Mouse (Mus musculus): Measurements from ENCODE around the gene Acrbp.
"Not testable (repeated sequence)": the region's sequence is repeated elsewhere in the genome, so short reads cannot be mapped to it uniquely, and the experiment has no call there.

The Acrbp gene

GRCm38 (mm10) chr6:125049678-125050077 is at the start of gene Acrbp:
Gene Acrbp, plus strand, starts transcription at chr6:125049689.
- no peak for DNase-seq (ENCODE audit: low spot score)

GRCm38 (mm10) chr6:125003706-125004105 is 45.8 kb upstream of the Acrbp start:
- DNase-seq (ENCODE audit: low spot score): no peak

- no peak for DNase-seq (ENCODE audit: low spot score)
Observed at GRCm38 (mm10) chr6:125005086-125005485, 44.4 kb upstream of the Acrbp start.

- no peak for DNase-seq (ENCODE audit: low spot score)
Observed at GRCm38 (mm10) chr6:125008060-125008459, 41.4 kb upstream of the Acrbp start.

GRCm38 (mm10) chr6:125008586-125009128 is 40.8 kb upstream of the Acrbp start:
- DNase-seq (ENCODE audit: low spot score): peak; percentile 99

GRCm38 (mm10) chr6:125009129-125009180 is 40.5 kb upstream of the Acrbp start, which contains the start of gene Zfp384:
Gene Zfp384, plus strand, starts transcription at chr6:125009145.
- DNase-seq (ENCODE audit: low spot score): no peak

GRCm38 (mm10) chr6:125009181-125010073 is 40.1 kb upstream of the Acrbp start:
- peak; percentile 76 for DNase-seq (ENCODE audit: low spot score)

- DNase-seq (ENCODE audit: low spot score): no peak
Observed at GRCm38 (mm10) chr6:125017682-125018081, 31.8 kb upstream of the Acrbp start.

- DNase-seq (ENCODE audit: low spot score): not testable (repeated sequence)
Observed at GRCm38 (mm10) chr6:125030532-125030931, 19.0 kb upstream of the Acrbp start.

GRCm38 (mm10) chr6:125031604-125032003 is 17.9 kb upstream of the Acrbp start:
- no peak for DNase-seq (ENCODE audit: low spot score)

GRCm38 (mm10) chr6:125038666-125039065 is 10.8 kb upstream of the Acrbp start:
- DNase-seq (ENCODE audit: low spot score): no peak

- DNase-seq (ENCODE audit: low spot score): peak; percentile 29
Observed at GRCm38 (mm10) chr6:125039131-125039530, 10.4 kb upstream of the Acrbp start.

- peak; percentile 94 for DNase-seq (ENCODE audit: low spot score)
Observed at GRCm38 (mm10) chr6:125039533-125040153, 9.8 kb upstream of the Acrbp start, which contains the start of gene Ing4. Gene Ing4, plus strand, starts transcription at chr6:125039760.

GRCm38 (mm10) chr6:125040221-125040620 is 9.3 kb upstream of the Acrbp start:
- no peak for DNase-seq (ENCODE audit: low spot score)

GRCm38 (mm10) chr6:125041047-125041446 is 8.4 kb upstream of the Acrbp start:
- DNase-seq (ENCODE audit: low spot score): no peak

GRCm38 (mm10) chr6:125042081-125042480 is 7.4 kb upstream of the Acrbp start:
- no peak for DNase-seq (ENCODE audit: low spot score)

GRCm38 (mm10) chr6:125046691-125047090 is 2.8 kb upstream of the Acrbp start:
- peak; percentile 77 for DNase-seq (ENCODE audit: low spot score)

GRCm38 (mm10) chr6:125051237-125051636 is 1.7 kb downstream of the Acrbp start:
- DNase-seq (ENCODE audit: low spot score): no peak

- no peak for DNase-seq (ENCODE audit: low spot score)
Observed at GRCm38 (mm10) chr6:125061493-125061892, 12.0 kb downstream of the Acrbp start.

GRCm38 (mm10) chr6:125062511-125062910 is 13.0 kb downstream of the Acrbp start:
- DNase-seq (ENCODE audit: low spot score): no peak

- DNase-seq (ENCODE audit: low spot score): no peak
Observed at GRCm38 (mm10) chr6:125063906-125064305, 14.4 kb downstream of the Acrbp start.

- not testable (repeated sequence) for DNase-seq (ENCODE audit: low spot score)
Observed at GRCm38 (mm10) chr6:125065223-125065622, 15.7 kb downstream of the Acrbp start.

- no peak for DNase-seq (ENCODE audit: low spot score)
Observed at GRCm38 (mm10) chr6:125067571-125067995, 18.1 kb downstream of the Acrbp start, which contains the start of gene Lpar5. Gene Lpar5, plus strand, starts transcription at chr6:125067920.

All from layer of hippocampus, adult 11-12 months (tissue).